Mouse (Mus musculus) heart, postnatal 0 days (tissue): ENCODE measurements at regions not wholly inside any gene's neighbourhood (a gene's known extent, or its start where the extent isn't known, plus 50 kb on each side); places are given as distances from the start of the nearest gene placed in this dataset.
A peak's percentile ranks its signal among the peaks of the same experiment; 100 is the strongest.
"Not testable (repeated sequence)": the region's sequence is repeated elsewhere in the genome, so short reads cannot be mapped to it uniquely, and the experiment has no call there.

Experiments
- ATAC-seq: fragments of 200-750 bp; cut with Nextera tagmentation; 2 replicates; pipeline ENCODE4 v1.8.0; 2017; ENCODE audit warnings: low read depth, moderate number of reproducible peaks, moderate library complexity; ENCODE audit not compliant: insufficient read depth
- DNase-seq: peaks from one replicate; pipeline ENCODE4 v3.0.0-alpha.2; 2016; ENCODE audit warnings: low spot score
- H3K27ac ChIP-seq: fragments of 300-500 bp; sonication (generic); 2 replicates; pipeline ENCODE4 v1.5.1; 2014; ENCODE audit warnings: low read depth, mild to moderate bottlenecking
- H3K27me3 ChIP-seq: fragments of 300-500 bp; sonication (generic); 2 replicates; pipeline ENCODE4 v1.6.1; 2014; ENCODE audit warnings: low read length, mixed read lengths; ENCODE audit not compliant: control insufficient read depth, insufficient read depth
- H3K36me3 ChIP-seq: fragments of 300-500 bp; sonication (generic); replicated peaks from 2 replicates; pipeline ENCODE4 v1.6.1; 2014; ENCODE audit warnings: low read length, mixed read lengths; ENCODE audit not compliant: control insufficient read depth, insufficient read depth
- H3K4me1 ChIP-seq: fragments of 300-500 bp; sonication (generic); 2 replicates; pipeline ENCODE4 v1.6.1; 2014; ENCODE audit warnings: antibody characterized with exemption; ENCODE audit not compliant: control insufficient read depth, insufficient read depth
- H3K4me2 ChIP-seq: fragments of 300-500 bp; sonication (generic); 2 replicates; pipeline ENCODE4 v1.6.1; 2014; ENCODE audit warnings: low read depth, mild to moderate bottlenecking, low read length, moderate library complexity
- H3K4me3 ChIP-seq: fragments of 300-500 bp; sonication (generic); 2 replicates; pipeline ENCODE4 v1.5.1; 2014; ENCODE audit warnings: low read depth, low read length
- H3K9ac ChIP-seq: fragments of 300-500 bp; sonication (generic); replicated peaks from 2 replicates; pipeline ENCODE4 v1.6.1; 2014; ENCODE audit warnings: low read depth, low read length, mixed read lengths
- H3K9me3 ChIP-seq: fragments of 300-500 bp; sonication (generic); replicated peaks from 2 replicates; pipeline ENCODE4 v1.6.1; 2016; ENCODE audit warnings: low read length; ENCODE audit not compliant: control insufficient read depth
- CTCF ChIP-seq: IDR thresholded peaks from 2 replicates; pipeline ENCODE4 v1.5.1; 2016; ENCODE audit warnings: antibody characterized with exemption, control low read depth, low read depth
- EP300 ChIP-seq: IDR thresholded peaks from 2 replicates; pipeline ENCODE4 v1.6.1; 2016; ENCODE audit warnings: antibody characterized with exemption, low read depth
- WGBS: fragments of 180-500 bp; shearing (Covaris S2); extraction: QIAGEN DNeasy Blood & Tissue Kit; methylation state at CpG from one replicate; pipeline ENCODE4 v1.1.7; 2014; 5-methylcytosine and 5-hydroxymethylcytosine counted together

- DNase-seq = no peak
Measured at GRCm38 (mm10) chr13:58663316-58663715, 52.6 kb upstream of the Slc28a3 start.

GRCm38 (mm10) chr13:58668664-58669063 is 58.0 kb upstream of the Slc28a3 start:
- 49% methylated on average over 21 of the region's 21 CpGs for WGBS
- no peak for ATAC-seq
- no peaks in the 10 kb centered on the region for H3K9me3 ChIP-seq

More at GRCm38 (mm10) chr13:58663316-58663715, 52.6 kb upstream of the Slc28a3 start:
- ATAC-seq = no peak
- no peaks in the 10 kb centered on the region for H3K4me1 ChIP-seq
- WGBS = 51% methylated on average over 4 of the region's 4 CpGs
- no peak overlapping the region for H3K9ac ChIP-seq
- no peak overlapping the region for H3K4me2 ChIP-seq
- TF ChIP-seq CTCF = no peak
- no peak for TF ChIP-seq EP300
- H3K4me3 ChIP-seq = no peak overlapping the region
- H3K27ac ChIP-seq = no peak overlapping the region
- no peaks in the 10 kb centered on the region for H3K9me3 ChIP-seq
- H3K27me3 ChIP-seq = no peaks in the 10 kb centered on the region
- H3K36me3 ChIP-seq = no peaks in the 10 kb centered on the region

DNA sequence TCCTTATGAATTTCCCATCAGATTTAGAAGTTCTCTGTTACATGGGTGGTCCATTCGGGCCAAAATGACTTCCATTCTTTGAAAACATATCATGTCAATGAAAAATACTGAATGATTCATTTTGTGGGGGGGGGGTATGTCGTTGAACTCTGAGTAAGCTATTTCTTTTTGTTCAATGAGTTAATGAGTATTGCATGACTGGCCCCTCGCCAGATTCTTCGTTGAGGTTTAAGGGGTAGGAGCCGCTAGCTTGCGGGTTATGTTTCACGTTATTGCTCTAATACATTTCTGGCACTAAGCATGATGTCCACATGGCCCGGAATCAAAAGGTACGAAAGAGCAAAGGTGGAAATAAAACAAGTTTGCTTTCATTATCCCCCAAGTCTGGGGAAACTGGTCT is 59.5 kb upstream of the Slc28a3 start:
- ATAC-seq (no peak), DNase-seq (no peak)
- TF ChIP-seq CTCF = no peak
- no peak for TF ChIP-seq EP300
- Histone ChIP-seq H3K9ac (no peak overlapping the region), H3K27me3 (no peaks in the 10 kb centered on the region), H3K36me3 (no peaks in the 10 kb centered on the region), H3K4me2 (no peak overlapping the region), H3K4me3 (no peak overlapping the region), H3K9me3 (no peaks in the 10 kb centered on the region), H3K27ac (no peak overlapping the region), H3K4me1 (no peaks in the 10 kb centered on the region)
- 76% methylated on average over 9 of the region's 9 CpGs for WGBS

More at GRCm38 (mm10) chr13:58668664-58669063, 58.0 kb upstream of the Slc28a3 start:
- H3K36me3 ChIP-seq = no peaks in the 10 kb centered on the region
- no peak for DNase-seq
- H3K4me1 ChIP-seq = no peaks in the 10 kb centered on the region
- no peak overlapping the region for H3K9ac ChIP-seq
- H3K27me3 ChIP-seq = no peaks in the 10 kb centered on the region
- 0 out of 2 replicates have a peak overlapping the region, but pooled peaks have one; percentile 18 for H3K4me2 ChIP-seq
- TF ChIP-seq CTCF (no peak), EP300 (no peak)
- no peak overlapping the region for H3K27ac ChIP-seq
- H3K4me3 ChIP-seq = no peak overlapping the region

- not testable (repeated sequence) for H3K27ac ChIP-seq, H3K36me3 ChIP-seq, H3K9ac ChIP-seq, ATAC-seq, H3K4me3 ChIP-seq, H3K4me2 ChIP-seq, DNase-seq, H3K27me3 ChIP-seq, H3K4me1 ChIP-seq, H3K9me3 ChIP-seq
- 59% methylated on average over 1 of the region's 1 CpGs for WGBS
Measured at GRCm38 (mm10) chr13:58675611-58676010, 64.9 kb upstream of the Slc28a3 start.

GRCm38 (mm10) chr13:58677521-58677920 is 66.8 kb upstream of the Slc28a3 start:
- no peaks in the 10 kb centered on the region for H3K36me3 ChIP-seq
- no peak overlapping the region for H3K9ac ChIP-seq
- WGBS = 82% methylated on average over 7 of the region's 7 CpGs
- no peak for DNase-seq
- no peaks in the 10 kb centered on the region for H3K27me3 ChIP-seq
- H3K9me3 ChIP-seq = no peaks in the 10 kb centered on the region
- no peak overlapping the region for H3K4me2 ChIP-seq
- no peak for ATAC-seq
- H3K4me1 ChIP-seq = no peaks in the 10 kb centered on the region
- TF ChIP-seq EP300 (no peak), CTCF (no peak)
- H3K4me3 ChIP-seq = no peak overlapping the region
- H3K27ac ChIP-seq = no peak overlapping the region

DNA sequence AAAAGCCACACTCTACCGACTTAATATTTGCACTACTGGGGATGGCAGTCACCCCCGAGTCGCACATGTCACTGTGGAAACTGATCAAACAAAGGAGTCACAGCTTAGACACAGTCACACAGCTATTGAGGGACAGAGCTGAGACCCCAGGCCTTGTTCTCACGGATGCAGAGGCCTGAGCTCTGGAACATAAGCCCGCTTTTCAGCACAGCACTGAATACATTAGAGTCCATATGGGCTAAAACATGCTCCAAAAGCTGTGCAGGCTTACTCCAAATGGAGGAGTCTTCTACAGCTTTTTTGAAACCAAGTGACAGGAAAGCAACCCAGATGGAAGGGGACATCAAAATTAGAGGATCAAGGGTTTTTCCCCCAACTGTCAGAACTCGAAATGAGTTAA is 69.0 kb upstream of the Slc28a3 start:
- H3K27ac ChIP-seq = no peak overlapping the region
- no peak overlapping the region for H3K4me3 ChIP-seq
- DNase-seq (no peak), ATAC-seq (no peak)
- no peaks in the 10 kb centered on the region for H3K36me3 ChIP-seq
- TF ChIP-seq EP300 (no peak), CTCF (no peak)
- H3K9me3 ChIP-seq = no peaks in the 10 kb centered on the region
- H3K9ac ChIP-seq = no peak overlapping the region
- WGBS = 73% methylated on average over 6 of the region's 6 CpGs
- H3K27me3 ChIP-seq = no peaks in the 10 kb centered on the region
- H3K4me1 ChIP-seq = no peaks in the 10 kb centered on the region
- H3K4me2 ChIP-seq = no peak overlapping the region
